Mouse (Mus musculus) myocyte (in vitro differentiated cells): ENCODE measurements around the gene Actn1. TPM values are rescaled to one million over a fixed set of nuclear protein-coding genes. Genes with fewer than 3 reads are reported as not detected.
A peak's percentile ranks its signal among the peaks of the same experiment; 100 is the strongest.

Experiments used
- H3K27me3 ChIP-seq: one replicate; pipeline ENCODE4 v1.6.1; 2011; ENCODE audit not compliant: control insufficient read depth, insufficient read depth, insufficient read length
- H3K36me3 ChIP-seq: one replicate; pipeline ENCODE4 v1.6.1; 2011; ENCODE audit not compliant: control insufficient read depth, insufficient read depth
- H3K4me2 ChIP-seq: one replicate; pipeline ENCODE4 v1.6.1; 2011; ENCODE audit warnings: low read depth, control low read depth
- H3K4me3 ChIP-seq: one replicate; pipeline ENCODE4 v1.5.1; 2011; ENCODE audit warnings: mild to moderate bottlenecking, control low read depth, moderate library complexity
- H3K79me2 ChIP-seq: one replicate; pipeline ENCODE4 v1.6.1; 2011; ENCODE audit not compliant: control insufficient read depth, insufficient read depth
- H3ac ChIP-seq: one replicate; pipeline ENCODE4 v1.6.1; 2011; ENCODE audit not compliant: control insufficient read depth, insufficient read length
- CEBPB ChIP-seq: IDR thresholded peaks from 2 replicates; pipeline ENCODE4 v1.6.1; 2011; ENCODE audit warnings: mild to moderate bottlenecking, moderate library complexity; ENCODE audit not compliant: poor library complexity, insufficient read depth, severe bottlenecking
- E2F4 ChIP-seq: IDR thresholded peaks from one replicate; pipeline ENCODE4 v1.6.1; 2011; ENCODE audit warnings: mild to moderate bottlenecking, control low read depth, moderate library complexity; ENCODE audit not compliant: insufficient read depth
- MAX ChIP-seq: IDR thresholded peaks from one replicate; pipeline ENCODE4 v1.6.1; 2011; ENCODE audit warnings: low read depth, mild to moderate bottlenecking, control low read depth
- MYOD1 ChIP-seq, 3 experiments: IDR thresholded peaks; one replicate each; pipeline ENCODE4 v1.6.1; 2011; ENCODE audit warnings: control low read depth in 2 of 3, low read depth in 2 of 3, mild to moderate bottlenecking in 2 of 3, moderate library complexity in 1 of 3; ENCODE audit not compliant: insufficient read length in 2 of 3, control insufficient read depth in 1 of 3
- MYOG ChIP-seq, 3 experiments: IDR thresholded peaks; one replicate each; pipeline ENCODE4 v1.6.1; 2011; ENCODE audit warnings: control low read depth in 2 of 3, low read depth in 2 of 3, mild to moderate bottlenecking in 2 of 3; ENCODE audit not compliant: insufficient read length in 2 of 3, control insufficient read depth in 1 of 3, insufficient read depth in 1 of 3
- POLR2A ChIP-seq: IDR thresholded peaks from one replicate; pipeline ENCODE4 v1.6.1; 2011; ENCODE audit warnings: low read depth, mild to moderate bottlenecking, control low read depth, moderate library complexity; ENCODE audit not compliant: insufficient read length
- POLR2AphosphoS2 ChIP-seq: IDR thresholded peaks from one replicate; pipeline ENCODE4 v1.6.1; 2011; ENCODE audit warnings: low read depth, control low read depth; ENCODE audit not compliant: insufficient read length
- REST ChIP-seq: IDR thresholded peaks from one replicate; pipeline ENCODE4 v1.6.1; 2011; ENCODE audit warnings: mild to moderate bottlenecking, control low read depth, moderate library complexity; ENCODE audit not compliant: insufficient read depth, insufficient read length
- SRF ChIP-seq: IDR thresholded peaks from one replicate; pipeline ENCODE4 v1.6.1; 2011; ENCODE audit warnings: low read depth; ENCODE audit not compliant: control insufficient read depth, insufficient read length
- TCF12 ChIP-seq: IDR thresholded peaks from one replicate; pipeline ENCODE4 v1.6.1; 2011; ENCODE audit warnings: mild to moderate bottlenecking, control low read depth; ENCODE audit not compliant: poor library complexity, insufficient read depth, severe bottlenecking
- TCF3 ChIP-seq: IDR thresholded peaks from one replicate; pipeline ENCODE4 v1.6.1; 2011; ENCODE audit warnings: low read depth, control low read depth; ENCODE audit not compliant: insufficient read length
- USF1 ChIP-seq: IDR thresholded peaks from one replicate; pipeline ENCODE4 v1.6.1; 2011; ENCODE audit warnings: low read depth, mild to moderate bottlenecking, control low read depth, moderate library complexity
- polyA plus RNA-seq: library from polyadenylated mRNA; unstranded; fragments of >200 nt; fragmentation: generic; extraction: Trizol; gene quantifications from one replicate; pipeline ENCODE4 v1.2.1, GENCODE M21; 2012; ENCODE audit warnings: missing spikeins

The Actn1 gene
- polyA plus RNA-seq, 1 experiment, result 166 TPM

GRCm38 (mm10) chr12:80210791-80211612 is 49.2 kb downstream of the Actn1 start:
- Histone ChIP-seq H3K79me2 (peaks cover 83% of the 10 kb centered on the region), H3K4me3 (no peak overlapping the region), H3K4me2 (no peak overlapping the region), H3K36me3 (peaks cover 12% of the 10 kb centered on the region), H3K27me3 (no peaks in the 10 kb centered on the region), H3ac (no peak overlapping the region)
- no peak for TF ChIP-seq CEBPB
- TF ChIP-seq USF1, result no peak
- no peak for TF ChIP-seq TCF12
- no peak for TF ChIP-seq MYOD1 (IDR thresholded peaks at IDR 0.05; ENCODE audit: control insufficient read depth in 1 of 3, insufficient read length in 2 of 3, low read depth in 2 of 3)
- no peak for TF ChIP-seq REST
- no peak for TF ChIP-seq POLR2AphosphoS2
- TF ChIP-seq E2F4, result no peak
- TF ChIP-seq MYOG (IDR thresholded peaks at IDR 0.05; ENCODE audit: control insufficient read depth in 1 of 3, insufficient read depth in 1 of 3, insufficient read length in 2 of 3, low read depth in 2 of 3), result no peak
- no peak for TF ChIP-seq POLR2A
- no peak for TF ChIP-seq SRF
- no peak for TF ChIP-seq TCF3
- no peak for TF ChIP-seq MAX

GRCm38 (mm10) chr12:80209914-80210313 is 50.3 kb downstream of the Actn1 start:
- Histone ChIP-seq H3ac (no peak overlapping the region), H3K36me3 (peaks cover 12% of the 10 kb centered on the region), H3K4me3 (no peak overlapping the region), H3K27me3 (no peaks in the 10 kb centered on the region), H3K79me2 (peaks cover 77% of the 10 kb centered on the region), H3K4me2 (no peak overlapping the region)
- no peak for TF ChIP-seq POLR2AphosphoS2
- TF ChIP-seq CEBPB, result peak; percentile 64; the same call in 1 of the 2 replicates
- no peak for TF ChIP-seq E2F4

- Histone ChIP-seq H3K79me2 (peaks cover 69% of the 10 kb centered on the region), H3ac (no peak overlapping the region), H3K4me2 (peak overlapping the region; percentile 64), H3K36me3 (peaks cover 25% of the 10 kb centered on the region), H3K4me3 (no peak overlapping the region), H3K27me3 (no peaks in the 10 kb centered on the region)
- no peak for TF ChIP-seq CEBPB
- TF ChIP-seq SRF, result peak; percentile 98
Observed at GRCm38 (mm10) chr12:80208126-80208820, 51.9 kb downstream of the Actn1 start.

GRCm38 (mm10) chr12:80203284-80203683 is 56.9 kb downstream of the Actn1 start:
- Histone ChIP-seq H3ac (no peak overlapping the region), H3K4me2 (no peak overlapping the region), H3K79me2 (peaks cover 49% of the 10 kb centered on the region), H3K27me3 (no peaks in the 10 kb centered on the region), H3K36me3 (peaks cover 44% of the 10 kb centered on the region), H3K4me3 (no peak overlapping the region)
- TF ChIP-seq TCF3, result peak; percentile 38
- no peak for TF ChIP-seq POLR2A
- TF ChIP-seq TCF12, result no peak
- TF ChIP-seq POLR2AphosphoS2, result no peak
- no peak for TF ChIP-seq REST
- TF ChIP-seq MAX, result no peak
- TF ChIP-seq MYOG (IDR thresholded peaks at IDR 0.05; ENCODE audit: control insufficient read depth in 1 of 3, insufficient read depth in 1 of 3, insufficient read length in 2 of 3, low read depth in 2 of 3), result peak in 1 of 3 experiments; percentile 76
- no peak for TF ChIP-seq E2F4
- TF ChIP-seq USF1, result no peak
- TF ChIP-seq MYOD1 (IDR thresholded peaks at IDR 0.05; ENCODE audit: control insufficient read depth in 1 of 3, insufficient read length in 2 of 3, low read depth in 2 of 3), result peak in 2 of 3 experiments; percentile 62 to 76

GRCm38 (mm10) chr12:80199738-80200137 is 60.4 kb downstream of the Actn1 start:
- no peak overlapping the region for H3K4me2 ChIP-seq
- no peak overlapping the region for H3K4me3 ChIP-seq
- H3K36me3 ChIP-seq, result peaks cover 52% of the 10 kb centered on the region
- peaks cover 34% of the 10 kb centered on the region for H3K79me2 ChIP-seq
- no peaks in the 10 kb centered on the region for H3K27me3 ChIP-seq
- no peak for TF ChIP-seq TCF12
- TF ChIP-seq SRF, result no peak
- no peak for TF ChIP-seq POLR2A
- TF ChIP-seq TCF3, result no peak
- TF ChIP-seq POLR2AphosphoS2, result no peak
- no peak for TF ChIP-seq MYOG (IDR thresholded peaks at IDR 0.05; ENCODE audit: control insufficient read depth in 1 of 3, insufficient read depth in 1 of 3, insufficient read length in 2 of 3, low read depth in 2 of 3)
- no peak for TF ChIP-seq REST
- no peak for TF ChIP-seq E2F4
- no peak for TF ChIP-seq CEBPB
- no peak for TF ChIP-seq MAX
- no peak for TF ChIP-seq MYOD1 (IDR thresholded peaks at IDR 0.05; ENCODE audit: control insufficient read depth in 1 of 3, insufficient read length in 2 of 3, low read depth in 2 of 3)
- no peak for TF ChIP-seq USF1
- H3ac ChIP-seq, result no peak overlapping the region
